Mouse (Mus musculus): ENCODE data around the gene Phlda3.

Phlda3 gene

DNA sequence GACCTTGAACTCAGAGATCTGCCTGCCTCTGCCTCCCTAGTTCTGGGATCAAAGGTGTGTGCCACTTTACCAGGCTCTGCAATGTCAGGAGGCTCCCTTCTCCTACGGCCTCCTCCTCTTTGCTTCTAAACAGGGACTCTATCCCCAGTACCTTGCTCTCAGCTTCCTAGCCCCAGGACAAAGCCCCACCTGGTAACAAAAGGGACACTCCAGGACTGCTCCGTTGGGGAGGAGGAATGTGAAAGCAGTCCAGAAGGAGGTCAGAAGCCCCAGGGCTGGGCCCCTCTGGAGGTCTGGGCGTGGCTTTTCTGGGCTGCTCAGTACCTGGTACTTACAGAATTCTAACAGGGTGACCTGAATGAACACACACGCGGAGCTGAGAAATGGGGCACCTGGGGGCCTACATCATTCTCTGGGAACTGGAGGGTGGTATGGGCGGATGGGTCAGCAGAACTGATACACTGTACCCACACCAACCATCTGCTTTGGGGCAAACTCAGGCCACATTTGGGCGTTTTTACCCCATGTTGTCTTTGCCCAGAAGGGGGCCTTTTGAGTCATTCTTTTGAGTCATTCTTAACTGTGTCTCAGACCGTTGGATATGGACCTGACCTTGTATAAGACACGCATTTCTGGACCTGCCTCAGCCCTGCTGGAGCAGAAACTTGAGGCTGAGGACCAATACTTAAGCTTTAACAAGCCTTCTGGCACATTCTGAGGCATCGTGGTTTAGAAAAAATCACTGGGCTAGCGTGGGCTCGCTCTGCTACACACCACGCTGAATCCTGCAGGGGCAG is 26.4 kb downstream of the Phlda3 start:
- in situ Hi-C loops (cut with MboI; ENCODE audit: low sequenced_read_pairs), result no loop called here

DNA sequence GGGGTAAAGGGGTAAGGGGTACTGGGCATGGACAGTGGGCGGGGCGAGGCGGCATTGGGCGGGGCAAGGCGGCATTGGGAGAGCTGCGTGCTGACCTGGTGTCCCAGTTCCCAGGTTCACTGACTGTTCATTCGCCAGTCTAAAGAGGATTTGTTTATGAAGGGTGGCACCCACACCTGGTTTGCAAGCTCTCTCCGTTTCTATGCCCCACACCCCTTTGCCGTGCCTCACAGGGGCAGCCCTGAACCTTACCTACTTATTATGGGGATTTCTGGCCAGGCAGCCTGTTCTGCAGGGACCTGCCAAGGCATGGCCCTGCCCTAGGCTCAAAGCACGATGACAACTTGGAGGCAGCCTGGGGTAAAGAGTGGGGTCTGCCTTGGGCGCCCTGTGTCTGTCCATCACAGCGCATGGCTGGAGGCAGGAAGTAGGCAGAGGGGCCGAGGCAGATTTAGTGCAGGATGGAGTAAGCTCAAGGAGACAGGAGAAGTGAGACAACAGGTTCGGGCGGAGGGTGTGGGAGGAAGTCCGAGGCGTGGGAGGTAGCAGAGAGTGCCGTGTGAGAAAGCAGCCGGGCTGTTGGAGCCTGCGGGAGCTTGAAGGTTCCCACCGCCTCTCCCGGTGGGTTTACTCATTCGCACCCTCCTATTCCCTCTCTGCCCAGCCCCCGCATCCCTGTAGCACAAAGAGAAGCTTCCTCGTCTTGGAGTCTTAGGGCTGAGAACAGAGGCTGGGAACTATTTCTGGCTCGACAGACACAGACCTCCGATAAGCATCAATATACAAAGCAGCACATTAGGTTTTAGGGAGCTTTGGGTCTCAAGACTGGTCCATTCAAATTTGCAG is 27.7 kb downstream of the Phlda3 start:
- in situ Hi-C loops (cut with MboI; ENCODE audit: low sequenced_read_pairs), result no loop called here

DNA sequence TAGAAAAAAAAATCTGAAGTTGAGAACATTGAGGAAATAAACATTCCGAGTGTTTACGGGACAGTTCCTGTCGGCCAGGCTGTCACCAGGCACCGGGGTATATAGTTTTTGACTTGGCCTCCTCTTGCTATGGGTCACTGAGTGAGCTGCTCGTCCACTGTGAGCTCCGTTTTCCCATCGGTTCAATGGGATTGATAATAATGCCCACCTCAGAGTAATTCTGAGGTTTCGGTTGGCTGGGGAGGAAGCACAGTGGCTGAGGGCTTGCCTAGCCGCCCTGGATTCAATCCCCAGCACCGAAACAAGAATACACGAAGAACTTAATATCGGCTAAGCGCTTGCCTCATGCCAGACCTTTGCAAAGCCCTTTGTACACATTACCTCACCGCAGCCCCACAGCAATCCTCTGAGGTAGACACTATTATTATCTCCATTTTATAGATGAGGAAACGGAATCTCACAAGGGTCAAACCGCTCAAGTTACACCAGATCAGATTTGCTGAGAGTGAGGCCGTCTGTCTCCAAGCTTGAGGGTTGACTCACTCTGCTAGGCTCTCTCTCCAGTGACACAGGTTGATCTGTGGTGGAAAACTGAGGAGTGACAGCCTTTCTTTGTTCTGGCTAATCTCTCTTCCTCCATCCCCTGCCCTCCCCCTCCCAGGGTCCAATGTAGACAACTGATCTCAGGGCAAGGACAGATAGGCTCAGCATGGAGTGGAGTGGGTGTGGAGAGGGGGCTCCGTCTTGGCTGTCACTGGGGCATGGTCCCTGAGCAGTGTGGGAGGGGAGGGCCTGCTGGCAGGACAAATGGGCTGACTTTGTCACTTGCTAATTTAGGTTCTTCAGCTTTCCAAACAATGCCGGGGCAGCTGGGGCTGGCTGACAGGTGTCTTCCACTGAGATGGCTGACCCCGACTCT is 28.6 kb downstream of the Phlda3 start:
- in situ Hi-C loops (cut with MboI; ENCODE audit: low sequenced_read_pairs), result no loop called here

DNA sequence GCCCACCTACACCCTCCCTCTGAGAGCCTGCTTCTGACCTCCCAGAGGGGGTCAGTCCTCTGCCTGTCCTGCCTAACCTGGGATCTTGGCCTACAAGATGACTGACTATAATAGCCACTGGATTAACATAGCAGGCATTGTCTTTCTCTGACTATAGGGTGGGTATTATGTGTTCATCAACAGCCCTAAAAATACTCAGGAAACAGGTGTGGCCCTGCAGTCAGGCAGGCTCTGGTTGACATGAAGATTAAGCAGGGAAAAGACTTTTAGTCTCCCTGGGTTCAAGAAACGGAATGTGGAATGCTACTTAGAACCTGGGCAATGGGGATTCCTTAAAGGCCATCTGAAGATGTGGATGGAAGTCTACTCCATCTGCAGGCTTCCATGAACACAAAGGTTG is 32.6 kb downstream of the Phlda3 start:
- in situ Hi-C loops (cut with MboI; ENCODE audit: low sequenced_read_pairs), result no loop called here

DNA sequence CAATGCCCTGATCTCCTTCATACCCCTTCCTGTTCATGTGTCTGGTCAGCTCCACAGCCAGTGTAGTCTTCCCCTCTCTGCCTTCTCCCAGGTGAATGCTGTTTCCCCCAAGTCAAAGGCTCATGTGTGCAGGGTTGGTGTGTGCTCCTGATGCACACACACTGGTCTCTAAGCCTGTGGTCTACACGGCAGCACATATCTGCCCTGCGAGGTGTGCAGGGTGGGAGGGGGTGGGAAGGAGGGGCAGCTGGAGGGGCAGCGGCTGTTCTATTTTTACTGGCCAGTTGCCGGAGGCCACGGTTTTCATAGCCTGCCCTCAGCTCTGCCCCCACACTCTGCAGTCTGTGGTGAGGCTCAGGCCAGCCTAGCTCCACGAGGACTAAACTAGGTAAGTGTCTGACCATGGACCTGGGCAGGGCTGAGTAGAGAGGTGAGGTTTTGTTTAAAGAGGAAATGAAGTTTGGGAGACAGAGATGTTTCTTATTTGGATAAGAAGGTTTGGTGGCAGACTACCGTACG is 33.2 kb downstream of the Phlda3 start:
- in situ Hi-C loops (cut with MboI; ENCODE audit: low sequenced_read_pairs), result no loop called here

DNA sequence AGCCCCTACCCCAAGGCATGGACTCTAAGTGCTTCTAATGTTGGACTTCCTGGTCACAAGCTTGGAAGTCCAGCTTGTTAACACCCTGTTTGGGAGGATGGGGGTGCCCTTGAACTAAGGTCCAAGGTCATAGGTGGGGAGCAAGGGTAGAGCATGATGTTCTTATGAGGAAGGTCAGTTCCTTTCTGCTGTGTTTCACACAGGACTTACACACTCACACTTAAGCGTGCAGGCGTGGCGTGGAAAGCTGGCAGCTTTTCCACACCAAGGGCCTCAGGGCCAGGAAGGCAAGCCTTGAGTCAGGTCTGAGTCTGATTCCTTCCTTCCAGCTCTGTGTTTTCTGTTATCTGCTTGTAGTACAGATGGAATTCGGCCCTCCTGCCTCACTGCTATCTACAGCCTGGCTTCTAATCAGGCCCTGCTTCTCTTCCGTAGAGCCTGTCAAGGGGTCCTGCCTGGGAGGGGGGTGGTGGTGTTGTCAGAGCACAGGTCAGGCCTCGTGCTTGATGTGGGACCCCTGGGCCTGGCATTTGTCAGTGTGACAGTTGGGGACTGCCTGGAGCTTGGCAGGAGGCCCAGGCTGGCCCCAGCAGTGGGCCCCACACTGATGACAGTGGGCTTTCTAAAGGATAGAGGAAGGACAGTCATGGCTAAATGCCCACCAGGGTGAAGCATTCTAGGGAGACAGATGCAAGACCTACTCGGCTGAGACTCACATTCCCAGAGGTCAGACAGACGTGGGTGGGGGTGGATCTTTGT is 34.5 kb downstream of the Phlda3 start:
- in situ Hi-C loops (cut with MboI; ENCODE audit: low sequenced_read_pairs), result no loop called here

DNA sequence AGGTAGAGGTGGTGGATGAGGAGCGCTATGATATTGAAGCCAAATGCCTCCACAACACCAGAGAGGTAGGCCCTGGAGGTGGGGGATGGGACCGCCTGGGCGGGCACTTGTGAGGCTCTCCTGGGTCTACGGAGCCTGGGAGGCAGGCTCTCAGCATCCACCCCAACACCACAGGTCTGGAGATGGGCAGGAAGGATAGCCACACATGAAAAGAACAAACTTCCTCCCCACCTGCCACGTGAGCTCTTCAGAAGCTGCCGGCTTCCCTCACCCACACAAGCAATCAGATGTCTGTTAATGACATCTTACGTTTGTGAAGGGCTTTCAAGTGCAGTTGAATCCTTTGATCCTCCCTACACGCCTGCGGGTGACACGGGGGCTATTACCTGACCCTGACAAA is 41.6 kb downstream of the Phlda3 start:
- in situ Hi-C loops (cut with MboI; ENCODE audit: low sequenced_read_pairs), result no loop called here

DNA sequence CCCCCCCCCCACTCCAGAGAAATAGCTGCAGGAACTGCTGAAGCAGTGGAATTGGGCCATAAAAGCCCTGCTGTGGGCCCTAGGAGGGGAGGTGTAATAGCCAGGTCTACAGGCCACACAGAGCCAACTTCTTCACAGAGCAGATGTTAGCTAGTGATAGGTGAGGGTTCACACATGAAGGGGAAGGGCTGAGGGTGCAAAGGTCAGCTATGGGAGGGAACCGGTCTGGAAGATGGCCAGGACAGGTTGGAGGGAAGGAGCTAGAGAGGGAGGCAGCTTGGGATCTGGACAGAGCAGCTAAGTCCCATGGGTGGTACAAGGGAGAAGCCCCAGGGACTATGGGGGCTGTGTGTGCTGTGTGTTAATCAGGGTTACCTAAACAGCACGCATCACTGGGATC is 44.3 kb downstream of the Phlda3 start:
- in situ Hi-C loops (cut with MboI; ENCODE audit: low sequenced_read_pairs), result no loop called here

DNA sequence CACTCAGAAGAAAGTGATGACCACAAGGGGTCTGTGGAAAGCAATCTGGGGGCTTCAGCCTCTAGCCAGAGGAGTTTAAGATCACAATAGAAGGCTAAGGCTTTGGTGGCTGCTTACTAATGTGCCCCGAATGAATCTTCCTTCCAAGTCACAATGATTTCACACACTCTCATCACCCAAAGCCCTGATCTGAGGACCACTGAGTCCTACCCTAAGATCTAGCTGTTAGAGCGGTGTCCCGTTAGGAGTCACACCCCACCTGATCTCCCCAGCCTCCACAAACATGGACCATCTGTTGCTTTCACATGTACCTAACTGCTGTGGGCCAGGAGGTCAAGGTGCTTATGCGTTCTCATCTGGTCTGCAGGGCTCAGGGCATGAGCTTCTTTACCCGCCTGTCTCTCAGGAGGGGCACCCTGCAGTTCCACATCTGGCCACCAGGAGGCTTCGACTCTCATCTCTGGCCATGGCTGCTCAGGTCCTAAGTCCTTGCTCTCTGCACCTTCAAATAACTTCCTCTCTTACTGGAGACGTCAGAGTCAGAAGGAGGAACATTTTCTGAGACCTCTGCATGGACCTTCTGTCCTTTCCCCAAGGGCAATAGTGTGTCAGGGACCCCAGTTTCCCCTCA is 45.2 kb downstream of the Phlda3 start:
- in situ Hi-C loops (cut with MboI; ENCODE audit: low sequenced_read_pairs), result no loop called here

DNA sequence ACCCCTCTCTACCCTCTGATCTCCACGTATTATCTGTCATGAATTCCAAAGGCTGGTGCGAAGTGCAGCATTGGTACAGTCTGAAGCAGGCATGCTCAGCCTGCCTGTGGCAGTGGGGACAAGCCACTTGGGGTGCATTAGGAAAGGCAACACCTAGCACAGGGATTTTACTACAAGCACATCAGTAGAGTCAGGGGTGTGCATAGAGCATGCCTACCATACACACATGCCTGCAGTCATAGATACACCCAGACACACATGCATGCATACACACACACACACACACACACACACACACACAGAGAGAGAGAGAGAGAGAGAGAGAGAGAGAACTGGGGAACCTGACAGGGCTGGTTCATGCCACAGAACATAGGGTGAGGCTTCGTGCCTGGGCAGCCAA is 46.3 kb downstream of the Phlda3 start:
- in situ Hi-C loops (cut with MboI; ENCODE audit: low sequenced_read_pairs), result no loop called here

DNA sequence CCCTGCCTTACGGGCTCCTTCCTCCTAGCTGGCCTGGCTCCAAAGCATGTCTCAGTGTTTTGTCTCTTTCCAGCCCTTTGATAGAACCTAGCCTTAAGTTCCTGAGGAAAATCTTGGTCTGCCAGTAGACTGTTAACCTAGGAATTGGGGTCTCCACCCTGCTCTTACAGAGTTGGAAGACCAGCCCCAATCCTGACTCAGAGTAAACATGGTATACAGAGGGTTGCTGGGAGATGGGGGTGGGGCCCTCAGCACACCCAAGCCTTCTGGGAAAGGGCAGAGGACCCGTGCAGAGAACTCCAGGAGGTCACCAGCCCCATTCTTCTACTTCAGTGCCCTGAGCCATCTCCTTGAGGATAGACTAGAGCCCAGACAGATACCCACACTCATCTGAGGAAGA is 46.7 kb downstream of the Phlda3 start:
- in situ Hi-C loops (cut with MboI; ENCODE audit: low sequenced_read_pairs), result no loop called here

DNA sequence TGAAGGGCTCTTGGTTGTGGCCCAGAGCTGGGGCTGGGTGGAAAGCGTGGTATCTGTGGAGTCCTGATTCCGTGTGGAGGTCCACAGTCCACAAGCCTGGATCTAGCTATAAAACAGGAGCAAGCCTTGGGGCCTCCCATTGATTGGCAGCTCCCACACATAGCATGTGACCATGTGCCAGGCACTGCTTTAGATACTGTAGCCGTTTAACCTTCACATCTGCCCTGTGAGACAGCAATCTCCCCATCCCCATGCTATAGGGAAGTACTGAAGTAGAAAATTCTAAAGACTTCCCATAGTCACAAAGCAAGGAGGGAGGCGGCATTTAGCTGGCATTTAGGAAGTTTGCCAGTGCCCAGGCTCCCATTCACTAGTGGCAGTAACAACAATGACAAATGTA is 47.2 kb downstream of the Phlda3 start:
- in situ Hi-C loops (cut with MboI; ENCODE audit: low sequenced_read_pairs), result no loop called here

DNA sequence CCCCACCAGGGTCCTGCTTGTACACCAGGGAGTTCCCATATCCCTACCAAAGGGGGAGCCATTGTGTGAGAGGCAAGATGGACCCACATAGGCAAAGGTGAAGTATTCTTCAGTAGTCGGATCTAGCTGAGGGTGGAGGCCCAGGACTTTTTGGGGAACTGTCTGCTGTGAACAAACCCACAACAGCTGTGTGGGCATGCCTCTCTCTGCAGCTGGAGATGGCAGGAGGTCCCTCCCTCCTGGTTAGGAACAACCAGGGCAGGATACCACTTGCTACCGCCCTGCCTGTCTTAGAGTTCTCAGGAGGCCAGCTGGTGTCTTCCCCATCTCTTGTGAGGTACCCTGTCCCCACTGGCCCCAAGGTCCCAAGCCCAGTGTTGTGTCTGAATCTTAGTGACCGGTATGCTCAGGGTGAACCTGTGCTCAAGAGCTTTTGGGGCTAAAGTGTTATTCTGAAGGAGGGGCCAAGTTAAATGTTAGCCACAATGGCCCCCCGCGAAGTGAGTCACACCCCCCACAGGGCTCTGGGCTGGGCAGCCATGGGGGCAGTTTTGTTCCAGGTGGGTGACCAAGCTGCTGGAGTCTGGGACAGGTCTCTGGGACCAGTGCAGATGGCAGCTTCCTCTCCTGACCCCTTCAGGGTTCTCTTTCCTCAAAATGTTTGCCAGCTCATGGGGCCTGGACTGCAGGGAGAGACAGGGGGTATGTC is 47.9 kb downstream of the Phlda3 start:
- in situ Hi-C loops (cut with MboI; ENCODE audit: low sequenced_read_pairs), result no loop called here

DNA sequence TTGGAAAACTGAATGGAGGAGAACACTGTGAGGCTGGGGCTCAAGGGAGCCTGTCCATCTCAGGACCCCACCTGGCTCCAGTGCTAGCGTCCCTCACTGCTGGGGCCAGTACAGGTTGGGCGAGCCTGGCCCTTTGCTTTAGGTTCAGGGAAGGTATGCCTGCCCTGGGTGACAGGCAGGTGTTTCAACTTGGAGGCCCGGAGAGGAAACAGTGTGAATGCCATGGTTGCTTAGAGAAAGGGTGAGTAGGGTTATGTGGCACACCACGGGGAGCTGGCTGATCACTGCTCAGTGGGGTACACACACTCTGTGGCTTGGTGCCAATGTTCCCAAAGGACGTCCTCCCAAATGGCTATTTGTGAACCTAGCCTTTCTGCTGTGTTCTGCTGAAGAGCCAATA is 48.6 kb downstream of the Phlda3 start:
- in situ Hi-C loops (cut with MboI; ENCODE audit: low sequenced_read_pairs), result no loop called here

DNA sequence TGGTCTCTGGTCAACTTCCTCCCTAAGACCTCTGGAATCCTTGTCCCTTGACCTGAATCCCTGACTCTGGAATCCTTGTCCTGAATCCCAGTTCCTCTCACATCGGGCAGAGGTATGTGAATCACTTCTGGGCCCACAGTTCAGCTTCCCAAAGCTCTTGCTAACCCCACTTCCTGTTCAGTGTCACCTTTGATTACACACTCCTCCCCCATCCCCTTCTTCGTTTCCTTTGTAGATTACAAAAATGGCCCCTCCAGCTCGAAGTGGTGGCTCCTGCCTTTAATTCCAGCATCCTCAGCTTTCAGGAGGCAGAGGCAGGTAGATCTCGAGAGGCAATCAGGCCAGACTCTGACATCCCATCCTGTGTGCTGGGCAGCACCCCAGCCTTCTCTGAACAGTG is 51.7 kb downstream of the Phlda3 start:
- in situ Hi-C loops (cut with MboI; ENCODE audit: low sequenced_read_pairs), result no loop called here

DNA sequence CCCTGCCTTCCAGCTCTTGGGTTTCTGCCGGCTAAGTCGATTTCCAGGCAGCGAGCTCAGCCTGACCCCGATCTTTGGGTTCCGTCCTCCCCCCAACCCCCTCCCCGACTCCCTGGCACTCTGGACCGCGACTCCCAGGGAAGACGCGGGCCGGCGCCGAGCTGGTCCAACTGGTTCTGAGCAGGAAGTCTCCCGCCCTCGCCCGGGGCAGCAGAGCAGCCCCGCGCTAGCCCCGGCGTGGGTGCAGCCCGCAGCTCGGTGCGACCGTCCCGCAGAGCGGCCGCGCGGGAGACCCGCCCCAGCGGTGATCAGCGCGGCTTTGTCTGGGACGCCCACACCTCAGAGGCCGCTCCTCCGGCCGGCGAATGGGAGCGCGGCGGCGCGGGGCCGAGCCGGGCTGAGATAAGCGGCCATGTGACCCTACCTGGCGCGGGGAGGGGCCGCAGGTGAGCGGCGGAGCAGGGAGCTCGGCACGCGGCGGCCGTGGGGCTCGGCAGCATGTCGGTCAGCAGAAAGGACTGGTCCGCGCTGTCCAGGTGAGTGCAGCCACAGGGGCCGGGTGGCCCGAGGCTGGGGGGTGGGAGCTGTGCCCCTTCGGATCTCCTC is 52.7 kb downstream of the Phlda3 start, which contains the start of gene Lad1:
TSS of gene Lad1 (plus strand) at position 118 of the 606 bp plus-strand sequence.
- in situ Hi-C loops (cut with MboI; ENCODE audit: low sequenced_read_pairs), result no loop called here
